Mouse (Mus musculus) adrenal gland, postnatal 25 days (tissue): ENCODE data around the gene Dpf1. TPM values are rescaled to one million over a fixed set of nuclear protein-coding genes. Genes with fewer than 3 reads are reported as not detected.

Source experiments
- DNase-seq: peaks from one replicate; pipeline ENCODE4 v3.0.0; 2021; ENCODE audit warnings: mixed read lengths
- total RNA-seq: library from RNA; stranded (reverse); gene quantifications from 2 replicates; pipeline ENCODE4 v1.2.3, GENCODE M21; 2021

Dpf1 gene
- total RNA-seq, 1 experiment from 2014 or later, result 1.6 TPM

DNA sequence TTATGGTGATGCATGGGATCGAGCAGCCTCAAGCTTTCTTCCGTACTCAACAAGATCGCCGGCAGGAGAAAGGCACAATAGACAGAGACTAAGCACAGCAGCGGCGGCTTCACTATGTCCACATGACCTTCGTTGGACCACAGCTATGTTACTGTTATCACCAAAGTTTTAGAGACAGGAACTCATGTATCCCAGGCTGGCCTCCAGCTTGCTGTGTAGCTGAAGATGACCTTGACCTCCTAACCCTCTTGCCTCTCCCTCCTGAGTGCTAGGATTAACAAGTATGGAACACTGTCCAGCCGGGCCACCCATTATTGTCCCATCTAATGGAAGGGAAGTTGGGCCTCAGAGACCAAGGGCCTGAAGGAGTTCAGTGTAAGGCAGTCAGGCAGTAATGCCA is 37.1 kb downstream of the Dpf1 start:
- DNase-seq, result no peak

DNA sequence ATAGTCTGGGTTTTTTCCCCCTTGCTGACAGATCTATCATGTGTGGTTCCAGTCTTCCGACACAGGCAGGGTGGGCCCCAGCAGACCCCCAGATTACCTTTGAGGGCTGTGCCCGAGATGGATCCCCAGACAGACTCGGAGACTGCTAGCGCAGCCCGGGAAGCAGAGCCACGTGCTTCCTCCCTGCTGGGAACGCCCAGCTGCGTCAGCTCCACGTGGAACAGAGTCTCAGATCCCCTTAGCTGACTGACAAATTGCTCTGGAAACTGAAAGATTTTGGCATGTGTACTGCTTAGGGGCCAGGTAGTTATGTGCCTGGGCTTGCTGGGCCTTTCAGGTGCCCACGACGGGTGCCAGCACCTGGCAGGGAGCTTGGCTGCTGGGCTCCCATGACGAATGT is 38.0 kb downstream of the Dpf1 start:
- no peak for DNase-seq

DNA sequence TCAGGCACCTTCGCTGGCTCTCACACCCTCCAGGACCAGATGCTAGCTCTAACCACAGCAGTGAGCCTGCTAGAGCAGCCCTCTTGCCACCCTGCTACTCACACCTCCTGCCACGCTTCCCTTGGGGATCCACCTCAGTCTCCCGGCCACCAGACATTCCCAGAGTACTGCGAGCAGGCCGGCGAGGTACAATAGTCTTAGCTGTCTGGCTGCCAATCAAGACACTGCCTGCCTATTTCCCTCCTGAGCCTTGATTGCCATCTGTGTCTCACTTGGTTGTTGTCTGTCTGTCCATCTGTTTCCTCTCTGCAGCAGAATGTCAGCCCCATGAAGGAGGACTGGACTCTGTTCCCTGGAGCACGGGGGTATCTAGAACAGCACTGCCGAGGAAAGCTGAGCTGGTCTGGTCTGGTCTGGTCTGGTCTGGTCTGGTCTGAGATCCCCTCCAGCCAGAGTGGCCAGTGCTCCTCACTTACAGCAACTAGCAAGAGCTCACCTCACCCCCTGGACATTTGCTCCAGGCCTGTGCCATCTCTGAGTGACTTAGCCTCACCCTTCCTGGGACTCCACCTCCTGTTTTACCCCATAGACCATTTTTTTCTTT is 38.8 kb downstream of the Dpf1 start:
- DNase-seq, result no peak

DNA sequence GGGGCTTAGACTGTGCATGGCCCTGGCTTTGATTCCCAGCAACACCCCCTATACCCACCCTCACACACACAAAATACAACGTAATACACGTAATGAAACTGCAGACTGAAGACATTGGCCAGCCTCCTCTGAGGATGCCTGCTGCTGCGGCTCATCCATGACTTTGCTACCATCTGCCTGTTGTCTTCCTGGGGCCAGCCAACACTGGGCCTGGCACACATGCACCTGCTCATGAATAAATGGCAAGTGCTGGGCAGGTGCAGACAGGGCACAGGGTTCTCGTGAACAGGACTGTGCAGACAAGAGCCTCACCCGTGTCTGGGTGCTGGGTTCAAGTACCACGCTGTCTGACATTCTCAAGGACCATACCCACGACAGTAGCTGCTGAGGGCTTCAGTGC is 40.0 kb downstream of the Dpf1 start:
- no peak for DNase-seq

- DNase-seq, result no peak
Measured at GRCm38 (mm10) chr7:29345534-29345933, 41.8 kb downstream of the Dpf1 start.

DNA sequence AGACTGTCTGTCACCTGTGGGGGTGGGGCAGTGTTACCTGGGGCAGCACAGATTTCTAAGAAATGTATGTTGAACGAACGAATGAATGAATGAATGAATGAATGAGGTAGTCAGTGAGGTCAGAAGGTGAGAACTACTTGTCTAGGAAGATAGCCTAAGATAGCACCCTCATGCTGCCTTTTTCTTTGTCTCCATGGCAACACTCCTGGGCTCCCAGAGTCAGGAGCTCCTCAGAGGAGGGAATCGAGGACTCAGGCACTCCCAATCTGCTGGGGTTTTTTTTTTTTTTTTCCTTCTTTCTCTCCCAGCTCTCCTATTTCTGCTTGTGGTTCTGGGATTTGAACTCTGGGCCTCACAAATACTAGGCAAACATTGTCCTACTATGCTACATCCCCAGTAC is 42.5 kb downstream of the Dpf1 start:
- DNase-seq, result no peak

GRCm38 (mm10) chr7:29350489-29350888 is 46.7 kb downstream of the Dpf1 start:
- no peak for DNase-seq

DNA sequence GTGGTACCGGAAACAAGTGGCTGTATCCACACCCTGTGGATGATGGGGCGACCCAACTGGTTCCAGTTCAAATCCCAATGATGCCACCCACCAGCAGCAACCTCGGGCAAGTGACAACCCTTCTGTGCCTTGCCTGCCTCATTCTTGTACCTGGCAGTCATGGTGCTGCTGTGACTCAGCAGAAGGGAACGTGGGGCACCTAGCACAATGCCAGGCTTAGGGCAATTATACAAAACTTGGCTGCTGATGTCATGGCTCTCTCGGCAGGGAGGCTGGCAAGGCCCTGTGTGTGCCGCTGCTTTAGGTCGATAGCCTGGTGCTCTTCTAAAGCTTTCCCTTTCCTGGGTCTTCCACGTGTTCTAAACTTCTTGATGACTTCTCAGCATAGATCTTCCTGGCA is 48.5 kb downstream of the Dpf1 start:
- no peak for DNase-seq

DNA sequence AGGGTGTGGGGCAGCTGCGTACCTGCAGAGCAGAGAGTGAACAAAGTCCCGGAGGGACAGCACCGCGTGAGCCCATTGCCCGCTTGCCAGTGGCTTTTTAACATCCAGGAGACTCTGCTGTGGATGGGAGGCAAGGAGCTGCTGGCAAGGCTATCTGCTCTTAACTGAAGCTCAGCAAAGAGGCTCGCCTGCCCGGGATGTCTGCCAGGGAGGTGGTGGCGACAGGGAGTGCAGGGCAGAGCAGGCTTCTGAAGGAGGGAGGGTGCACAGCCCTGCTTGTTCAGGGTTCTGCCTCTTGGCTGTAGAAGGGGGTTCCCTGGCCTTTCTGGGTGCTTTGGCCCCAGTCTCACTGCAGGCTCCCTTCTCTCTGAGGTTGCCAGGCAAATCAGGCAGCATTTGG is 50.4 kb downstream of the Dpf1 start:
- peak; percentile 85 for DNase-seq

DNA sequence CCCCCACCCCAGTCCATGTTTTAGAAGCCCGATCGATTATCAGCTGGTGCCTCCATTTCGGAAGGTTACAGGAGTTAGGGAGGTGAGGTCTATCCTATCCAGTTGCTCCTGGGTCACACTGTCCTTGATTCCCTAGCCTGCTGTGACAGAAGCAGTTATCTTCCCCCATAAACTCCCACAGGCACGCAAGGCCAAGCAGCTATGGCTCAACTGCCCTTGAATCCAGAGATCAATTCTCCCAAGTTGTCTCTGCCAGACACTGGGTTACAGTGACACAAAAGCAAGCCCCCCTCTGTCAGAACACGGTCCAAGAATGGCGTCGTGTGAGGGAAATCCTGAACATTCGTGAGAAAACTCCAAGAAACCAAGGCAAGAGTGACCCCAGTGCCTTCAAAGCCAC is 51.7 kb downstream of the Dpf1 start:
- DNase-seq, result peak; percentile 29

GRCm38 (mm10) chr7:29361497-29361896 is 57.7 kb downstream of the Dpf1 start:
- no peak for DNase-seq

- peak; percentile 69 for DNase-seq
Measured at GRCm38 (mm10) chr7:29364052-29364451, 60.3 kb downstream of the Dpf1 start.

DNA sequence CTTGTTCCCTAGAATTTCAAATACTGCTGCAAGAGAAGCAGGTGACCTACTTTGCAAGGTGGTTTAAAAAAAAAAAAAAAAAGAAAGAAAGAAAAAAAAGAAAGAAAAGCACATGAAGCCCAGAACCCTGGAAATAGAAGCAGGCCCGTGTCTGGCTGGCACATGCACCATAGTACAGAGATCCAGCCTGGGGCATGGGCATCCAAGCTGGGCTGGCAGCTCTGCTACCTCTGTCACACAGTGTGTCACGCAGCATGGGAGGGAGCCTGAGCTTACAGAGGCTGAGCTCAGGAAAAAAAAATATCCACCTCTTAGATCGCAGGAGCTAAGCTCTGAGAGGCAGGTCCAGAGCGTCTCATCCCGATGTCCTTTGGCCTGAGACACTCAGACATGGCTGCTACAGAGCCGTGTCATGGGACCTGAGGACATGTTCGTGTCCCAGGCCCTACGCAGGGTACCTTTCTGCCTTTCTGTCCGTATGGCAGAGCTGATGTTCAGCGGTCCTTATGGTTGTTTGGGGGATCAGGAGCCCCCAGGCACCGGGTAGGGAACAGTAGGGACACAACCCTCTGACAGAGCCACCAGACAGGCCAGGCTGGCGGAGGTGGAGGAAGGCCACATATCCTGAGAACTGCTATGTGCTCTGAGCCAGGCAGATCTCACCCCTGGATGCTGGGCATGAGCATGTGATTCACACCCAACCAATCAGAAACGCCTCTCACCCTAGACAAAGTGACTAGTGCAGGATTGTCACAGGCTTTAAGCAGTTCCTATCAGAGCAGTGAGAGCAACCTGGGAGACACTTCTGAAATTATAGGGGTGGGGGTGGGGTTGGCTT is 63.6 kb downstream of the Dpf1 start:
- DNase-seq, result no peak

Other genes starting within 250 kb of the Dpf1 start
- gene Ryr1, start 178.8 kb upstream of the Dpf1 start, total RNA-seq, result 0.14 and 0.18 TPM in 2 replicates
- 0.90 and 1.7 TPM in 2 replicates for gene Rasgrp4, start 169.1 kb upstream of the Dpf1 start, total RNA-seq
- 14.4 and 15.7 TPM in 2 replicates for gene Fam98c, start 147.7 kb upstream of the Dpf1 start, total RNA-seq
- gene Ggn, start 133.7 kb upstream of the Dpf1 start, total RNA-seq, result 1.3 and 1.4 TPM in 2 replicates
- gene Spred3, start 133.5 kb upstream of the Dpf1 start, total RNA-seq, result 7.4 and 11.0 TPM in 2 replicates
- 176 and 192 TPM in 2 replicates for gene Psmd8, start 123.2 kb upstream of the Dpf1 start, total RNA-seq
- gene Catsperg1, start 89.9 kb upstream of the Dpf1 start, total RNA-seq, result 0.67 and 2.8 TPM in 2 replicates
- 1.1 and 1.6 TPM in 2 replicates for gene Kcnk6, start 71.4 kb upstream of the Dpf1 start, total RNA-seq
- gene Yif1b, start 65.6 kb upstream of the Dpf1 start, total RNA-seq, result 43.6 and 49.3 TPM in 2 replicates
- gene 2200002D01Rik, start 55.5 kb upstream of the Dpf1 start, total RNA-seq, result 0.86 and 2.0 TPM in 2 replicates
- gene Spint2, start 22.0 kb upstream of the Dpf1 start, total RNA-seq, result 23.0 and 36.9 TPM in 2 replicates
- 5.5 and 6.7 TPM in 2 replicates for gene Ppp1r14a, start 14.6 kb upstream of the Dpf1 start, total RNA-seq
- gene Sipa1l3, start 214.7 kb downstream of the Dpf1 start, total RNA-seq, result 36.3 and 36.6 TPM in 2 replicates